Mouse (Mus musculus): ENCODE data around the gene Hist2h3c2. TPM values are rescaled to one million over a fixed set of nuclear protein-coding genes. Genes with fewer than 3 reads are reported as not detected.
"Not testable (repeated sequence)": the region's sequence is repeated elsewhere in the genome, so short reads cannot be mapped to it uniquely, and the experiment has no call there.

The Hist2h3c2 gene
- polyA plus RNA-seq, 1 experiment from 2014 or later, result 9.8 TPM

DNA sequence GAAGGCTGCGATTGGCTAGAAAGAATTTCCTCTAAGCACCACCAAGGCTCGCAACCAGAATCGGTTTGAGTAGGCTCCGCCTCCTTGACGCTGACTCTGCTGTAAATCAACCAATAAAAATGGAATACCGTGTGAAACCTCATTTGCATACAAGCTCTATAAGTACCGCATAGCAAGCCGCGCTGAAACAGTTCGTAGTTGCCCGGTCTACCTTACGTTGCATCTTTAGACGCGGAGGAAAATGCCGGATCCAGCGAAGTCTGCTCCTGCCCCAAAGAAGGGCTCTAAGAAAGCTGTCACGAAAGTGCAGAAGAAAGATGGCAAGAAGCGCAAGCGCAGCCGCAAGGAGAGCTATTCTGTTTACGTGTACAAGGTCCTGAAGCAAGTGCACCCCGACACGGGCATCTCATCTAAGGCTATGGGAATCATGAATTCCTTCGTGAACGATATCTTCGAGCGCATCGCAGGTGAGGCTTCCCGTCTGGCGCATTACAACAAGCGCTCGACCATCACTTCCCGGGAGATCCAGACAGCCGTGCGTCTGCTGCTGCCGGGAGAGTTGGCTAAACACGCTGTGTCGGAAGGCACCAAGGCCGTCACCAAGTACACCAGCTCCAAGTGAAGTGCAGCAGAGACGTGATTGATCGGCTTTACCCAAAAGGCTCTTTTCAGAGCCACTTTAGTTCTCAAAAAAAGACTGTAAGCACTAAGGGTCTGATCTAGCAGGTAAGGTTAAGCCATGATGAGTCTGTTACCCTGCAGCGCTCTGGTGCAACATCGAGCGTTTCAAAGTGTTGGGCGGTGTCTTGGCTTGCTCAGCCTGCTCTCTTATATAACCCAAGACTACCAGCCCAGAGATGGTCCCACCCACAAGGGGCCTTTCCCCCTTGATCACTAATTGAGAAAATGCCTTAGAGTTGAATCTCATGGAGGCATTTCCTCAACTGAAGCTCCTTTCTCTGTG is 30.9 kb upstream of the Hist2h3c2 start, which contains the start of gene Hist2h2bb:
TSS of gene Hist2h2bb (plus strand) at position 242 of the 964 bp plus-strand sequence.
- Histone ChIP-seq H3K4me2 (ENCODE audit: low read depth, low read length) (peak within 1 kb of the TSS; percentile 48), H3K27me3 (ENCODE audit: control insufficient read depth, insufficient read depth, low read length) (no peaks in the 10 kb centered on the region), H3K36me3 (replicated peaks; ENCODE audit: control insufficient read depth, insufficient read depth, low read depth, low read length) (no peaks in the 10 kb centered on the region), H3K4me1 (ENCODE audit: control insufficient read depth, insufficient read depth, low read length) (no peaks in the 10 kb centered on the region), H3K4me3 (ENCODE audit: low read depth, low read length) (peak within 1 kb of the TSS; percentile 47), H3K9ac (replicated peaks; ENCODE audit: low read length) (peak within 1 kb of the TSS; percentile 75), H3K9me3 (replicated peaks; ENCODE audit: control insufficient read depth, low read length) (no peaks in the 10 kb centered on the region), H3K27ac (replicated peaks; ENCODE audit: low read depth, low read length) (peak within 1 kb of the TSS; percentile 95)
- DNase-seq (ENCODE audit: low spot score) (peak; percentile 98), ATAC-seq (replicated peaks; ENCODE audit: insufficient number of reproducible peaks, low FRiP score, low TSS enrichment, low read depth) (peak; percentile 95)
- under 1% methylated on average over 45 of the region's 45 CpGs for WGBS

DNA sequence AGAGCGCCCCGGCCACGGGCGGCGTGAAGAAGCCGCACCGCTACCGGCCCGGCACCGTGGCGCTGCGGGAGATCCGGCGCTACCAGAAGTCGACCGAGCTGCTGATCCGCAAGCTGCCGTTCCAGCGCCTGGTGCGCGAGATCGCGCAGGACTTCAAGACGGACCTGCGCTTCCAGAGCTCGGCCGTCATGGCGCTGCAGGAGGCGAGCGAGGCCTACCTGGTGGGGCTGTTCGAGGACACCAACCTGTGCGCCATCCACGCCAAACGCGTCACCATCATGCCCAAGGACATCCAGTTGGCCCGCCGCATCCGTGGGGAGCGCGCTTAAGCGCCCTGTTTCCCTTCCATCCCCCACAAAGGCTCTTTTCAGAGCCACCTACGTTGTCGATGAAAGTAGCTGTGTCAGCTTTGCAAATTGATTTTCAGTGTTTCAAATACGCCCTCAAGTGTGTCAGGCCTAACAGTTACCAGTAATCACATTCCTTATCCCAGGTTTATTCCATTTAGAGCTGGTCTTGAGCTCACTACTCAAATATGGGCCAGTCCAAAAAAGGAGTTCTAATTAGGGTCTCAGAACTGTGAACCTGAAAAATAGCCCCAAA is 29.9 kb upstream of the Hist2h3c2 start:
- Histone ChIP-seq H3K4me2 (ENCODE audit: low read depth, low read length) (peak overlapping the region; percentile 48), H3K4me3 (ENCODE audit: low read depth, low read length) (peak overlapping the region; percentile 47), H3K9ac (replicated peaks; ENCODE audit: low read length) (peak overlapping the region; percentile 75), H3K27ac (replicated peaks; ENCODE audit: low read depth, low read length) (peak overlapping the region; percentile 95)
- not testable (repeated sequence) for H3K4me1 ChIP-seq (ENCODE audit: control insufficient read depth, insufficient read depth, low read length); H3K9me3 ChIP-seq (replicated peaks; ENCODE audit: control insufficient read depth, low read length); DNase-seq (ENCODE audit: low spot score); H3K36me3 ChIP-seq (replicated peaks; ENCODE audit: control insufficient read depth, insufficient read depth, low read depth, low read length); H3K27me3 ChIP-seq (ENCODE audit: control insufficient read depth, insufficient read depth, low read length)
- peak; percentile 35 for ATAC-seq (replicated peaks; ENCODE audit: insufficient number of reproducible peaks, low FRiP score, low TSS enrichment, low read depth)
- whole genome bisulfite sequencing, result 0% methylated on average over 9 of the region's 44 CpGs

DNA sequence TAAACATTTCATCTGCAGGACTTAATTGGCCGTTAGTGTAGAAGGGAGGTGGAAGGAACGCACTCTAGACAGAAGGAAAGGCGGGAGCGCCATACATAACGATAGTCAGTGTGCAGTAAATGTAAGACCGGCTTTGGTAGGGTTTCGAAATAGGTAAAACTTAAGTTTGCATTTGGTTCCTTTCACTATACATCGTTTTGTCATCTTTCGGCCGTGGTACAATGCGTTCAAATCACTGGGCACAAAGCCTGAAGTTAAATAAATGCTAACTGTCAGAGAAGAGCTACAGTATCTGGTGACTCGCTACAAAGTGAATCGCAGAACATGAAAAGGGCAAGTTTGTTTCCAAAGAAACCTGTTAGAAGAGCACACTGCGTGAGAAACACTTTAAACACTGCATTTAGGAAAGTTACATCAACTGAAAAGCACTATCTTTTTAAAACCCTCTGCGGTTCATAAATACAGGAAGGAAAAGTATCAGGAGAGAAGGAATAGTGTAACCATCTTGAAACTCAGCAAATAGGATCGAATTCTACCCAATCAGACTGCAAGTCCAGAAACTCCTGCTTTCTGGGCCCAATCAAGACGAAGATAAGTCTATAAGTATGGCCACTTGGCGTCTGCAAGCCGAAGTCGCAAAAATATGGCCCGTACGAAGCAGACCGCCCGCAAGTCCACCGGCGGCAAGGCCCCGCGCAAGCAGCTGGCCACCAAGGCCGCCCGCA is 29.3 kb upstream of the Hist2h3c2 start, which contains the start of gene Hist2h3b:
TSS of gene Hist2h3b (plus strand) at position 604 of the 725 bp plus-strand sequence.
- peak; percentile 89 for DNase-seq (ENCODE audit: low spot score)
- no peaks in the 10 kb centered on the region for H3K36me3 ChIP-seq (replicated peaks; ENCODE audit: control insufficient read depth, insufficient read depth, low read depth, low read length)
- H3K9ac ChIP-seq (replicated peaks; ENCODE audit: low read length), result peak within 1 kb of the TSS; percentile 75
- peak; percentile 58; the same call in 1 of the 2 replicates for ATAC-seq (replicated peaks; ENCODE audit: insufficient number of reproducible peaks, low FRiP score, low TSS enrichment, low read depth)
- 24% methylated on average over 29 of the region's 30 CpGs for WGBS
- H3K4me1 ChIP-seq (ENCODE audit: control insufficient read depth, insufficient read depth, low read length), result no peaks in the 10 kb centered on the region; the same call in 1 of the 2 replicates
- peak within 1 kb of the TSS; percentile 48 for H3K4me2 ChIP-seq (ENCODE audit: low read depth, low read length)
- no peaks in the 10 kb centered on the region for H3K9me3 ChIP-seq (replicated peaks; ENCODE audit: control insufficient read depth, low read length)
- no peaks in the 10 kb centered on the region for H3K27me3 ChIP-seq (ENCODE audit: control insufficient read depth, insufficient read depth, low read length)
- peak within 1 kb of the TSS; percentile 95 for H3K27ac ChIP-seq (replicated peaks; ENCODE audit: low read depth, low read length)
- peak within 1 kb of the TSS; percentile 47 for H3K4me3 ChIP-seq (ENCODE audit: low read depth, low read length)

DNA sequence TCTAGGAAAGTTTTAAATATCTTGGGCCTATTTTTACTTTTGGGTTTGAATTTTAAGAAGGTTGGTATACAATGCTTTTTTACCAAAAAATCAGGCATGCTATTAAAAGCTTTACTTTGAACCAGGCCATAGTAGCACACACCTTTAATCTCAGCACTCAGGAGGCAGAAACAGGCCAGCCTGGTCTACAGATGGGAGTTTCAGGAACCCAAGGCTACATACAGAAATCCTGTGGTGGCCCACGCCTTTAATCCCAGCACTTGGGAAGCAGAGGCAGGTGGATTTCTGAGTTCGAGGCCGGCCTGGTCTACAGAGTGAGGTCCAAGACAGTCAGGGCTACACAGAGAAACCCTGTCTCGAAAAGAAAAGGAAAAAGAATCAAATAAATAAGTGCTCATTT is 28.6 kb upstream of the Hist2h3c2 start:
- Histone ChIP-seq H3K9ac (replicated peaks; ENCODE audit: low read length) (0 out of 2 replicates have a peak overlapping the region, but pooled peaks have one; percentile 26), H3K4me2 (ENCODE audit: low read depth, low read length) (no peak overlapping the region), H3K9me3 (replicated peaks; ENCODE audit: control insufficient read depth, low read length) (no peaks in the 10 kb centered on the region), H3K4me3 (ENCODE audit: low read depth, low read length) (no peak overlapping the region), H3K4me1 (ENCODE audit: control insufficient read depth, insufficient read depth, low read length) (no peaks in the 10 kb centered on the region; the same call in 1 of the 2 replicates), H3K36me3 (replicated peaks; ENCODE audit: control insufficient read depth, insufficient read depth, low read depth, low read length) (no peaks in the 10 kb centered on the region), H3K27me3 (ENCODE audit: control insufficient read depth, insufficient read depth, low read length) (no peaks in the 10 kb centered on the region), H3K27ac (replicated peaks; ENCODE audit: low read depth, low read length) (peak overlapping the region; percentile 75)
- DNase-seq (ENCODE audit: low spot score) (no peak), ATAC-seq (replicated peaks; ENCODE audit: insufficient number of reproducible peaks, low FRiP score, low TSS enrichment, low read depth) (no peak)
- 70% methylated on average over 4 of the region's 4 CpGs for WGBS

DNA sequence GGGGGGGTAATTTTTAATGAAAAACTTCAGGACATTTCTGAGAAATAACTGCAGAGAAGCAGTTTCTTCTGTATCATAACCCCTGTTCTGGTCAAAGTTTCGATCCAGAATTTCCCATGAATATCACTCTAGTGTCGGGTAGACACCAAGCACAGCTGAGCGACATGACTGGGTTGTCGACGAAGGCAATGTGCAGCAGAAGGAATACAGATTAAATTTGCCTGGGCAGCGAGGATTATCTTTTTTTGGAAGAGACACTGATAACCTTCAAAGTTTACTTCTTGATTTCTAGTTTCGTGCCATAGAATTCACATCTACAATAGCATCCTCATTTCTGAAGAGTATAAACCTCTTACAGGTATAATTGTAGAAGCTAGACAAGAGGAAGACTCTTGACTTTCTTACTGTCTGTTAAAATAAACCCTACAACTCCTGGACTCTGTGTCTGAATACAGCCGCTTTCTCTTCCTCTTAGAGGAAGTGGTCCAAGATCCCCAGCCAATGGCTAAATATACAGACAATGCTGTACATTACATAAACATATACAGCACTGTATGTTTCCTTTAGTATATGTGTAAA is 27.3 kb upstream of the Hist2h3c2 start:
- ATAC-seq (replicated peaks; ENCODE audit: insufficient number of reproducible peaks, low FRiP score, low TSS enrichment, low read depth) (no peak), DNase-seq (ENCODE audit: low spot score) (no peak)
- WGBS, result 84% methylated on average over 8 of the region's 8 CpGs
- Histone ChIP-seq H3K4me2 (ENCODE audit: low read depth, low read length) (no peak overlapping the region), H3K4me1 (ENCODE audit: control insufficient read depth, insufficient read depth, low read length) (no peaks in the 10 kb centered on the region; the same call in 1 of the 2 replicates), H3K9me3 (replicated peaks; ENCODE audit: control insufficient read depth, low read length) (no peaks in the 10 kb centered on the region), H3K27ac (replicated peaks; ENCODE audit: low read depth, low read length) (no peak overlapping the region), H3K9ac (replicated peaks; ENCODE audit: low read length) (no peak overlapping the region), H3K36me3 (replicated peaks; ENCODE audit: control insufficient read depth, insufficient read depth, low read depth, low read length) (no peaks in the 10 kb centered on the region), H3K27me3 (ENCODE audit: control insufficient read depth, insufficient read depth, low read length) (no peaks in the 10 kb centered on the region), H3K4me3 (ENCODE audit: low read depth, low read length) (no peak overlapping the region)

DNA sequence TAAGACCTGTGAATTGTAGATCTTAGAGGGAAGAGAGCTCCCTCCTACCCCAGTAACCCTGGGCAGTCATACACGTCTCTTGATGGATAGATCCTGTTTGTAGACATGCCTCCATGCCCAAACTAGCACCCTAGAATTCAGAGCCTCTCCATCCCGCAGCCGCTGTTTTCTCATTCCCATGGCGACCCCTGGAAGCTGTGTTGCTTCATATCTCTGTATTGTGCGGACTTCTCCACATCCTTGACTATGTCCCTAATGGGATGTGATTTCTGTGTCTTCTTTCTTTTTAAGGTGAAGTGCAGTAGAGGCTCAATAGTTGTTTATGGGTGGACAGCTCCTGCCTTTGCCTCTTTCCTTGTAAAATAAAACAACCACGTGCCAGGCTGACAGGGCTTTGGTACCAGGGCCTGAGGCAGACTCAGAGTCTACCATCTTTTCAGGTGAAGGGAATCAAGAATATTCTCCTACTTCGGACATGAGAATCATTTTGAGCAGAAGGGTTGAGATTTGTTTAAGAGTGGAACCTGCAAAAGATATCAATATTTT is 25.6 kb upstream of the Hist2h3c2 start:
- H3K4me3 ChIP-seq (ENCODE audit: low read depth, low read length), result no peak overlapping the region
- H3K4me1 ChIP-seq (ENCODE audit: control insufficient read depth, insufficient read depth, low read length), result no peaks in the 10 kb centered on the region; the same call in 1 of the 2 replicates
- WGBS, result 80% methylated on average over 7 of the region's 7 CpGs
- H3K27me3 ChIP-seq (ENCODE audit: control insufficient read depth, insufficient read depth, low read length), result no peaks in the 10 kb centered on the region
- peak overlapping the region; percentile 58 for H3K4me2 ChIP-seq (ENCODE audit: low read depth, low read length)
- H3K9me3 ChIP-seq (replicated peaks; ENCODE audit: control insufficient read depth, low read length), result no peaks in the 10 kb centered on the region
- DNase-seq (ENCODE audit: low spot score) (no peak), ATAC-seq (replicated peaks; ENCODE audit: insufficient number of reproducible peaks, low FRiP score, low TSS enrichment, low read depth) (no peak)
- peak overlapping the region; percentile 98 for H3K27ac ChIP-seq (replicated peaks; ENCODE audit: low read depth, low read length)
- peak overlapping the region; percentile 75 for H3K9ac ChIP-seq (replicated peaks; ENCODE audit: low read length)
- H3K36me3 ChIP-seq (replicated peaks; ENCODE audit: control insufficient read depth, insufficient read depth, low read depth, low read length), result no peaks in the 10 kb centered on the region

Data from embryonic facial prominence, embryonic 11.5 days (tissue).